Mouse (Mus musculus) layer of hippocampus, adult 8-10 months (tissue): ENCODE measurements around the gene Cdc42ep3. TPM values are rescaled to one million over a fixed set of nuclear protein-coding genes. Genes with fewer than 3 reads are reported as not detected.
A peak's percentile ranks its signal among the peaks of the same experiment; 100 is the strongest.

ENCODE experiments used
- DNase-seq, 2 experiments: peaks; one replicate each; pipeline ENCODE4 v3.0.0; 2022; ENCODE audit warnings: low spot score in 2 of 2
- total RNA-seq, 4 experiments: library from RNA; stranded (reverse); gene quantifications; 2 replicates each; pipeline ENCODE4 v1.2.4; 2022

Cdc42ep3 gene
- total RNA-seq, 4 experiments from 2014 or later, result 4.4 to 7.6 (median 6.6) TPM

GRCm38 (mm10) chr17:79291672-79292071, 63.2 kb downstream of the Cdc42ep3 start:
- no peak for DNase-seq

- no peak for DNase-seq
These were observed 64.2 kb downstream of the Cdc42ep3 start for GRCm38 (mm10) chr17:79290697-79291096.

- no peak for DNase-seq
These were observed 67.6 kb downstream of the Cdc42ep3 start for GRCm38 (mm10) chr17:79287302-79287701.

- DNase-seq, result peak in 1 of 2 experiments; percentile 5
These were observed 69.8 kb downstream of the Cdc42ep3 start for GRCm38 (mm10) chr17:79285030-79285601.
